Mouse (Mus musculus): ENCODE data around the gene Il33. TPM values are rescaled to one million over a fixed set of nuclear protein-coding genes. Genes with fewer than 3 reads are reported as not detected.

Il33 gene
- polyA plus RNA-seq, 1 experiment from 2014 or later, result 16.6 TPM

GRCm38 (mm10) chr19:29960906-29961305 lies 36.0 kb downstream of the Il33 start:
- WGBS, result 79% methylated on average over 4 of the region's 4 CpGs
- no peaks in the 10 kb centered on the region for H3K4me1 ChIP-seq (replicated peaks; ENCODE audit: control insufficient read depth, insufficient read depth, low read length)
- no peaks in the 10 kb centered on the region for H3K9me3 ChIP-seq (ENCODE audit: control insufficient read depth, low read length)
- H3K36me3 ChIP-seq (ENCODE audit: control insufficient read depth, insufficient read depth, low read length), result no peaks in the 10 kb centered on the region
- H3K27ac ChIP-seq (ENCODE audit: low read depth), result no peak overlapping the region
- H3K4me2 ChIP-seq (ENCODE audit: low read length), result no peak overlapping the region
- ATAC-seq (replicated peaks; ENCODE audit: low FRiP score, low TSS enrichment, low read depth) (no peak), DNase-seq (ENCODE audit: low spot score) (no peak)
- no peaks in the 10 kb centered on the region for H3K27me3 ChIP-seq (replicated peaks; ENCODE audit: control insufficient read depth, insufficient read depth, low read length)
- H3K4me3 ChIP-seq (ENCODE audit: low read depth, low read length), result no peak overlapping the region
- H3K9ac ChIP-seq (ENCODE audit: low read length), result no peak overlapping the region

- Histone ChIP-seq H3K27ac (ENCODE audit: low read depth) (no peak overlapping the region), H3K4me3 (ENCODE audit: low read depth, low read length) (no peak overlapping the region), H3K4me2 (ENCODE audit: low read length) (no peak overlapping the region), H3K4me1 (replicated peaks; ENCODE audit: control insufficient read depth, insufficient read depth, low read length) (no peaks in the 10 kb centered on the region), H3K27me3 (replicated peaks; ENCODE audit: control insufficient read depth, insufficient read depth, low read length) (no peaks in the 10 kb centered on the region), H3K9me3 (ENCODE audit: control insufficient read depth, low read length) (no peaks in the 10 kb centered on the region), H3K9ac (ENCODE audit: low read length) (no peak overlapping the region), H3K36me3 (ENCODE audit: control insufficient read depth, insufficient read depth, low read length) (no peaks in the 10 kb centered on the region)
- no peak for ATAC-seq (replicated peaks; ENCODE audit: low FRiP score, low TSS enrichment, low read depth)
- 61% methylated on average over 6 of the region's 6 CpGs for WGBS
- DNase-seq (ENCODE audit: low spot score), result no peak
Measured at GRCm38 (mm10) chr19:29961842-29962241, 36.9 kb downstream of the Il33 start.

- Histone ChIP-seq H3K9ac (ENCODE audit: low read length) (no peak overlapping the region), H3K9me3 (ENCODE audit: control insufficient read depth, low read length) (no peaks in the 10 kb centered on the region), H3K36me3 (ENCODE audit: control insufficient read depth, insufficient read depth, low read length) (no peaks in the 10 kb centered on the region), H3K27ac (ENCODE audit: low read depth) (no peak overlapping the region), H3K4me2 (ENCODE audit: low read length) (no peak overlapping the region), H3K27me3 (replicated peaks; ENCODE audit: control insufficient read depth, insufficient read depth, low read length) (no peaks in the 10 kb centered on the region), H3K4me3 (ENCODE audit: low read depth, low read length) (no peak overlapping the region), H3K4me1 (replicated peaks; ENCODE audit: control insufficient read depth, insufficient read depth, low read length) (no peaks in the 10 kb centered on the region)
- ATAC-seq (replicated peaks; ENCODE audit: low FRiP score, low TSS enrichment, low read depth) (no peak), DNase-seq (ENCODE audit: low spot score) (no peak)
- WGBS, result 78% methylated on average over 2 of the region's 2 CpGs
Measured at GRCm38 (mm10) chr19:29963598-29964092, 38.7 kb downstream of the Il33 start.

GRCm38 (mm10) chr19:29967960-29968359 lies 43.0 kb downstream of the Il33 start:
- no peak overlapping the region for H3K4me2 ChIP-seq (ENCODE audit: low read length)
- H3K27ac ChIP-seq (ENCODE audit: low read depth), result no peak overlapping the region
- H3K36me3 ChIP-seq (ENCODE audit: control insufficient read depth, insufficient read depth, low read length), result no peaks in the 10 kb centered on the region
- no peaks in the 10 kb centered on the region for H3K27me3 ChIP-seq (replicated peaks; ENCODE audit: control insufficient read depth, insufficient read depth, low read length)
- WGBS, result 74% methylated on average over 3 of the region's 3 CpGs
- no peaks in the 10 kb centered on the region for H3K9me3 ChIP-seq (ENCODE audit: control insufficient read depth, low read length)
- H3K9ac ChIP-seq (ENCODE audit: low read length), result no peak overlapping the region
- ATAC-seq (replicated peaks; ENCODE audit: low FRiP score, low TSS enrichment, low read depth) (no peak), DNase-seq (ENCODE audit: low spot score) (no peak)
- no peaks in the 10 kb centered on the region for H3K4me1 ChIP-seq (replicated peaks; ENCODE audit: control insufficient read depth, insufficient read depth, low read length)
- no peak overlapping the region for H3K4me3 ChIP-seq (ENCODE audit: low read depth, low read length)

GRCm38 (mm10) chr19:29973396-29973795 lies 48.5 kb downstream of the Il33 start:
- 76% methylated on average over 5 of the region's 5 CpGs for WGBS
- H3K4me2 ChIP-seq (ENCODE audit: low read length), result no peak overlapping the region
- no peak overlapping the region for H3K4me3 ChIP-seq (ENCODE audit: low read depth, low read length)
- no peaks in the 10 kb centered on the region for H3K36me3 ChIP-seq (ENCODE audit: control insufficient read depth, insufficient read depth, low read length)
- H3K4me1 ChIP-seq (replicated peaks; ENCODE audit: control insufficient read depth, insufficient read depth, low read length), result no peaks in the 10 kb centered on the region
- H3K27ac ChIP-seq (ENCODE audit: low read depth), result no peak overlapping the region
- H3K9ac ChIP-seq (ENCODE audit: low read length), result no peak overlapping the region
- no peak for DNase-seq (ENCODE audit: low spot score)
- ATAC-seq (replicated peaks; ENCODE audit: low FRiP score, low TSS enrichment, low read depth), result no peak
- H3K9me3 ChIP-seq (ENCODE audit: control insufficient read depth, low read length), result no peaks in the 10 kb centered on the region
- no peaks in the 10 kb centered on the region for H3K27me3 ChIP-seq (replicated peaks; ENCODE audit: control insufficient read depth, insufficient read depth, low read length)

- Histone ChIP-seq H3K36me3 (ENCODE audit: control insufficient read depth, insufficient read depth, low read length) (no peaks in the 10 kb centered on the region), H3K27ac (ENCODE audit: low read depth) (no peak overlapping the region), H3K9me3 (ENCODE audit: control insufficient read depth, low read length) (no peaks in the 10 kb centered on the region), H3K27me3 (replicated peaks; ENCODE audit: control insufficient read depth, insufficient read depth, low read length) (no peaks in the 10 kb centered on the region), H3K4me2 (ENCODE audit: low read length) (no peak overlapping the region), H3K9ac (ENCODE audit: low read length) (no peak overlapping the region), H3K4me3 (ENCODE audit: low read depth, low read length) (no peak overlapping the region), H3K4me1 (replicated peaks; ENCODE audit: control insufficient read depth, insufficient read depth, low read length) (no peaks in the 10 kb centered on the region)
- ATAC-seq (replicated peaks; ENCODE audit: low FRiP score, low TSS enrichment, low read depth), result no peak
- WGBS, result 58% methylated on average over 2 of the region's 2 CpGs
- no peak for DNase-seq (ENCODE audit: low spot score)
Measured at GRCm38 (mm10) chr19:29978847-29979246, 53.9 kb downstream of the Il33 start.

GRCm38 (mm10) chr19:29979452-29980089 lies 54.7 kb downstream of the Il33 start:
- DNase-seq (ENCODE audit: low spot score) (no peak), ATAC-seq (replicated peaks; ENCODE audit: low FRiP score, low TSS enrichment, low read depth) (no peak)
- Histone ChIP-seq H3K9me3 (ENCODE audit: control insufficient read depth, low read length) (no peaks in the 10 kb centered on the region), H3K27me3 (replicated peaks; ENCODE audit: control insufficient read depth, insufficient read depth, low read length) (no peaks in the 10 kb centered on the region), H3K27ac (ENCODE audit: low read depth) (no peak overlapping the region), H3K9ac (ENCODE audit: low read length) (no peak overlapping the region), H3K4me3 (ENCODE audit: low read depth, low read length) (no peak overlapping the region), H3K36me3 (ENCODE audit: control insufficient read depth, insufficient read depth, low read length) (no peaks in the 10 kb centered on the region), H3K4me1 (replicated peaks; ENCODE audit: control insufficient read depth, insufficient read depth, low read length) (no peaks in the 10 kb centered on the region), H3K4me2 (ENCODE audit: low read length) (no peak overlapping the region)
- WGBS, result 81% methylated on average over 8 of the region's 8 CpGs

GRCm38 (mm10) chr19:29984208-29985005 lies 59.5 kb downstream of the Il33 start:
- 76% methylated on average over 16 of the region's 16 CpGs for WGBS
- Histone ChIP-seq H3K4me3 (ENCODE audit: low read depth, low read length) (no peak overlapping the region), H3K4me2 (ENCODE audit: low read length) (no peak overlapping the region), H3K27me3 (replicated peaks; ENCODE audit: control insufficient read depth, insufficient read depth, low read length) (no peaks in the 10 kb centered on the region), H3K27ac (ENCODE audit: low read depth) (no peak overlapping the region), H3K9me3 (ENCODE audit: control insufficient read depth, low read length) (no peaks in the 10 kb centered on the region), H3K36me3 (ENCODE audit: control insufficient read depth, insufficient read depth, low read length) (no peaks in the 10 kb centered on the region), H3K4me1 (replicated peaks; ENCODE audit: control insufficient read depth, insufficient read depth, low read length) (no peaks in the 10 kb centered on the region), H3K9ac (ENCODE audit: low read length) (no peak overlapping the region)
- no peak for ATAC-seq (replicated peaks; ENCODE audit: low FRiP score, low TSS enrichment, low read depth)
- DNase-seq (ENCODE audit: low spot score), result no peak

All from intestine, embryonic 14.5 days (tissue).